Mouse (Mus musculus) lung, postnatal 0 days (tissue): ENCODE data around the gene Prss48.

ENCODE experiments used
- CTCF ChIP-seq: IDR thresholded peaks from 2 replicates; pipeline ENCODE4 v1.5.1; 2016; ENCODE audit warnings: antibody characterized with exemption, mild to moderate bottlenecking
- EP300 ChIP-seq: IDR thresholded peaks from 2 replicates; pipeline ENCODE4 v1.6.1; 2016; ENCODE audit warnings: antibody characterized with exemption, mild to moderate bottlenecking, control low read depth

- TF ChIP-seq CTCF (no peak), EP300 (no peak)
Measured at GRCm38 (mm10) chr3:86047686-86048408, 45.6 kb upstream of the Prss48 start.
